Mouse (Mus musculus): Measurements from ENCODE around the gene Zfp3. TPM values are rescaled to one million over a fixed set of nuclear protein-coding genes. Genes with fewer than 3 reads are reported as not detected.

Gene Zfp3
- total RNA-seq, 1 experiment, result 2.1 TPM

DNA sequence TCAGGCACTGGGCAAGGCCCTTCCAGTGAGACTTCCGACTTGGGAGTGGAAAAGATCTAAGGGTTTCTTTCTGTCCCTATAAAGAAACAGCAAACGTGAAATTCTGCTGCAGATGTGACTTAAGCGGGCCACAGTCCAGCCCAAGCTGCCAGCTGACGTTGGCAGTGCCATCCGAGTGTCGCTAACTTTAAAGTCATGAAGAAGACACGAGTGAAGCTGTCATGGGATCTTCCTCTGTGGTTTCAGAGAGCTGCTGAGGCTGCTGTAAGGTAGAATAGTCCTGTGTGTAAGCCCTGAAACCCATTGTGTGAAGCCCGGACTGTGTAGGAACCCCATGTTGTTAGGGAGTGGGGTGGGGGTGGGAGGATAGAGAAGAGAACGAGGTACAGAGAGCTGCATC, 1.4 kb upstream of the Zfp3 start:
- Histone ChIP-seq H3K9me3 (ENCODE audit: control insufficient read depth, insufficient read depth, low read depth, low read length) (no peaks in the 10 kb centered on the region), H3K4me1 (ENCODE audit: control insufficient read depth in 2 of 2, insufficient read depth in 2 of 2, low read length in 2 of 2, poor library complexity in 1 of 2) (0 out of 4 replicates have a peak, but pooled peaks cover 0 to 3% of the 10 kb centered on the region in 2 experiments), H3K36me3 (ENCODE audit: control insufficient read depth, insufficient read depth, low read length, poor library complexity, severe bottlenecking) (no peaks in the 10 kb centered on the region), H3K9ac (ENCODE audit: insufficient read depth, low read depth, low read length, poor library complexity, severe bottlenecking) (no peak overlapping the region), H3K4me3 (ENCODE audit: insufficient read depth in 1 of 2, low read depth in 1 of 2, low read length in 2 of 2, poor library complexity in 1 of 2, severe bottlenecking in 1 of 2) (no peak overlapping the region), H3K27ac (ENCODE audit: insufficient read depth, low read depth, low read length, poor library complexity, severe bottlenecking) (no peak overlapping the region)
- in situ Hi-C loops (cut with MboI; ENCODE audit: low sequenced_read_pairs in 2 of 2, unreplicated experiment in 2 of 2), result no loop called here
- TF ChIP-seq CHD2 (IDR thresholded peaks at IDR 0.05; ENCODE audit: low read depth, low read length), result no peak
- TF ChIP-seq ZNF384 (IDR thresholded peaks at IDR 0.05; ENCODE audit: low read depth, low read length), result no peak
- no peak for TF ChIP-seq ZC3H11A (IDR thresholded peaks at IDR 0.05; ENCODE audit: borderline replicate concordance, low read depth, low read length)
- no peak for TF ChIP-seq HCFC1 (IDR thresholded peaks at IDR 0.05; ENCODE audit: borderline replicate concordance, insufficient read depth, low read length)
- TF ChIP-seq MAFK (IDR thresholded peaks at IDR 0.05; ENCODE audit: insufficient read depth, low read depth, low read length), result no peak
- DNase-seq (ENCODE audit: low read depth, low spot score), result no peak

DNA sequence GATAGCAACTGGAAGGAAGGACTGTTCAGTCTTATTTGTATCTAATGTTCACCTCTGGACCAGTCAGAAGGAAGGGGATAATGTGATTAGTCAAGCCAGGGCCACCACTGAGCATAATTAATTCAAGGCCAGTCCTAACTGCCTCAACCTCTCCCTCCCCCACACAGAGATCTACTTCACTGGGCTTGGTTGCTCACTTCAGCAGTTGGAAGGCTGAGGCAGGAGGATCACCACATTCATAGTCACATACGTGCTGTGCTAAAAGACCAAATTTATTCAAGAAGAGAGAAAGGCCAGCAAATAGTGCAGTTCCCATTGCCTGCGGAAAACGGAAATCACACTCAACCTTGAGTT, 450 bp upstream of the Zfp3 start:
- Histone ChIP-seq H3K36me3 (ENCODE audit: control insufficient read depth, insufficient read depth, low read length, poor library complexity, severe bottlenecking) (no peaks in the 10 kb centered on the region), H3K9me3 (ENCODE audit: control insufficient read depth, insufficient read depth, low read depth, low read length) (no peaks in the 10 kb centered on the region), H3K4me1 (ENCODE audit: control insufficient read depth in 2 of 2, insufficient read depth in 2 of 2, low read length in 2 of 2, poor library complexity in 1 of 2) (0 out of 4 replicates have a peak, but pooled peaks cover 0 to 3% of the 10 kb centered on the region in 2 experiments), H3K27ac (ENCODE audit: insufficient read depth, low read depth, low read length, poor library complexity, severe bottlenecking) (peak overlapping the region; percentile 6; the same call in 1 of the 2 replicates), H3K4me3 (ENCODE audit: insufficient read depth in 1 of 2, low read depth in 1 of 2, low read length in 2 of 2, poor library complexity in 1 of 2, severe bottlenecking in 1 of 2) (peak overlapping the region; percentile 77 to 97), H3K9ac (ENCODE audit: insufficient read depth, low read depth, low read length, poor library complexity, severe bottlenecking) (peak overlapping the region; percentile 79; the same call in 1 of the 2 replicates)
- DNase-seq (ENCODE audit: low read depth, low spot score), result no peak
- in situ Hi-C loops (cut with MboI; ENCODE audit: low sequenced_read_pairs in 2 of 2, unreplicated experiment in 2 of 2), result no loop called here
- no peak for TF ChIP-seq HCFC1 (IDR thresholded peaks at IDR 0.05; ENCODE audit: borderline replicate concordance, insufficient read depth, low read length)
- TF ChIP-seq MAFK (IDR thresholded peaks at IDR 0.05; ENCODE audit: insufficient read depth, low read depth, low read length), result no peak
- no peak for TF ChIP-seq ZC3H11A (IDR thresholded peaks at IDR 0.05; ENCODE audit: borderline replicate concordance, low read depth, low read length)
- TF ChIP-seq CHD2 (IDR thresholded peaks at IDR 0.05; ENCODE audit: low read depth, low read length), result no peak
- no peak for TF ChIP-seq ZNF384 (IDR thresholded peaks at IDR 0.05; ENCODE audit: low read depth, low read length)

GRCm38 (mm10) chr11:70765776-70766445, 1.9 kb downstream of the Zfp3 start:
- Histone ChIP-seq H3K9ac (ENCODE audit: insufficient read depth, low read depth, low read length, poor library complexity, severe bottlenecking) (no peak overlapping the region), H3K9me3 (ENCODE audit: control insufficient read depth, insufficient read depth, low read depth, low read length) (no peaks in the 10 kb centered on the region), H3K27ac (ENCODE audit: insufficient read depth, low read depth, low read length, poor library complexity, severe bottlenecking) (no peak overlapping the region), H3K36me3 (ENCODE audit: control insufficient read depth, insufficient read depth, low read length, poor library complexity, severe bottlenecking) (no peaks in the 10 kb centered on the region), H3K4me3 (ENCODE audit: insufficient read depth in 1 of 2, low read depth in 1 of 2, low read length in 2 of 2, poor library complexity in 1 of 2, severe bottlenecking in 1 of 2) (no peak overlapping the region), H3K4me1 (ENCODE audit: control insufficient read depth in 2 of 2, insufficient read depth in 2 of 2, low read length in 2 of 2, poor library complexity in 1 of 2) (0 out of 4 replicates have a peak, but pooled peaks cover 0 to 3% of the 10 kb centered on the region in 2 experiments)
- TF ChIP-seq MAFK (IDR thresholded peaks at IDR 0.05; ENCODE audit: insufficient read depth, low read depth, low read length) (no peak), ZC3H11A (IDR thresholded peaks at IDR 0.05; ENCODE audit: borderline replicate concordance, low read depth, low read length) (no peak), ZNF384 (IDR thresholded peaks at IDR 0.05; ENCODE audit: low read depth, low read length) (no peak)
- DNase-seq (ENCODE audit: low read depth, low spot score), result no peak
- in situ Hi-C loops (cut with MboI; ENCODE audit: low sequenced_read_pairs in 2 of 2, unreplicated experiment in 2 of 2), result no loop called here

DNA sequence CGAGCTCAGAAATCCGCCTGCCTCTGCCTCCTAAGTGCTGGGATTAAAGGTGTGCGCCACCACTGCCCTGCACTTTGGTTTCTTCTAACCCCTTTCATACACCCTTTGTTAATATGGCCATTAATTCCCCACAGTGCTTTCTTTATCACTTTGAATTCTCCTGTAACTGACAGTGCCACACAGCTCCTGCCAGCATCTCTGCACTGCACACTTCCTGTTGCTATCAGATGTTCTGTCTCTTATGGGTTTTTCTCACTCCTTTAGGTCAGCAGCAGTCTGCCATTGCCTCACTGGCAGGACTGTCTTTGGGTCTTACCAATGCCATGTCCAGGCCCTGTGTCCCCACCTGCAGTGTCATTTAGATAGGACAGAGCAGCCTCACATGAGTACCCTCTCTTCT, 6.8 kb downstream of the Zfp3 start:
- no peak for DNase-seq (ENCODE audit: low read depth, low spot score)
- Histone ChIP-seq H3K27ac (ENCODE audit: insufficient read depth, low read depth, low read length, poor library complexity, severe bottlenecking) (no peak overlapping the region), H3K4me3 (ENCODE audit: insufficient read depth in 1 of 2, low read depth in 1 of 2, low read length in 2 of 2, poor library complexity in 1 of 2, severe bottlenecking in 1 of 2) (no peak overlapping the region), H3K9me3 (ENCODE audit: control insufficient read depth, insufficient read depth, low read depth, low read length) (no peaks in the 10 kb centered on the region), H3K9ac (ENCODE audit: insufficient read depth, low read depth, low read length, poor library complexity, severe bottlenecking) (no peak overlapping the region), H3K36me3 (ENCODE audit: control insufficient read depth, insufficient read depth, low read length, poor library complexity, severe bottlenecking) (no peaks in the 10 kb centered on the region), H3K4me1 (ENCODE audit: control insufficient read depth in 2 of 2, insufficient read depth in 2 of 2, low read length in 2 of 2, poor library complexity in 1 of 2) (0 out of 4 replicates have a peak, but pooled peaks cover 0 to 2% of the 10 kb centered on the region in 2 experiments)
- no peak for TF ChIP-seq HCFC1 (IDR thresholded peaks at IDR 0.05; ENCODE audit: borderline replicate concordance, insufficient read depth, low read length)
- TF ChIP-seq MAFK (IDR thresholded peaks at IDR 0.05; ENCODE audit: insufficient read depth, low read depth, low read length), result no peak
- no peak for TF ChIP-seq ZNF384 (IDR thresholded peaks at IDR 0.05; ENCODE audit: low read depth, low read length)
- no peak for TF ChIP-seq CHD2 (IDR thresholded peaks at IDR 0.05; ENCODE audit: low read depth, low read length)
- no peak for TF ChIP-seq ZC3H11A (IDR thresholded peaks at IDR 0.05; ENCODE audit: borderline replicate concordance, low read depth, low read length)
- in situ Hi-C loops (cut with MboI; ENCODE audit: low sequenced_read_pairs in 2 of 2, unreplicated experiment in 2 of 2), result no loop called here
